Mouse (Mus musculus): Measurements from ENCODE around the gene F11. TPM values are rescaled to one million over a fixed set of nuclear protein-coding genes. Genes with fewer than 3 reads are reported as not detected.

Gene F11
- total RNA-seq (2018; cell fraction: chromatin; rRNA removed), result not detected
- not detected for total RNA-seq (2018; cell fraction: cytosol; rRNA removed)
- total RNA-seq (2018; cell fraction: nucleus; rRNA removed), result under 1 TPM in 1 of 26 experiments, not detected in 25; 0.48 TPM
- not detected in 3 replicates for polyA plus RNA-seq (2018)

DNA sequence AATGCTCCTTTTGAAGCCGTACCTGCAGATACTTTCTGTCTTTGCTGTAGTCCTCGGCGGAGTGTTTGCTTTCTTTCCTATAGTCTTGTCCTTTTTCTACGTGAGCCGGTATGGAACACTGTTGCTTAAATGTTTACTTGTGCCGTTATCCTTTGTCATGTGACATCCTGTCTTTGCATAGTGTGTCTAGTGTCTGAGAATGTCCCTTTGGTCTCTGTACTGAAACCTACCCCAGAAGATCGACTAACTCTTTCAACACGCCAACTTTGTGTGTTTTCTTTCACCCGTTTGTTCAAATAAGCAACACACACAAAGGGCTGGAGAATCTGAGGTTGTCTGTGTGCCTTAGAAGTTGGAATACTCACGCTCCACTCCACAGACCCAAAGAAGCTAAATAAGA lies at the start of gene F11:
TSS of gene F11 (minus strand) at position 112 of the 400 bp plus-strand sequence.
- WGBS (ENCODE audit: missing documents), result 71% methylated on average over 10 of the region's 10 CpGs
- Histone ChIP-seq H3K4me3 (ENCODE audit: inconsistent target) (no peak within 1 kb of the TSS), H3K79me2 (ENCODE audit: inconsistent target) (no peaks in the 10 kb centered on the region), H3K36me3 (ENCODE audit: inconsistent target) (no peaks in the 10 kb centered on the region), H3K27ac (no peak within 1 kb of the TSS)

DNA sequence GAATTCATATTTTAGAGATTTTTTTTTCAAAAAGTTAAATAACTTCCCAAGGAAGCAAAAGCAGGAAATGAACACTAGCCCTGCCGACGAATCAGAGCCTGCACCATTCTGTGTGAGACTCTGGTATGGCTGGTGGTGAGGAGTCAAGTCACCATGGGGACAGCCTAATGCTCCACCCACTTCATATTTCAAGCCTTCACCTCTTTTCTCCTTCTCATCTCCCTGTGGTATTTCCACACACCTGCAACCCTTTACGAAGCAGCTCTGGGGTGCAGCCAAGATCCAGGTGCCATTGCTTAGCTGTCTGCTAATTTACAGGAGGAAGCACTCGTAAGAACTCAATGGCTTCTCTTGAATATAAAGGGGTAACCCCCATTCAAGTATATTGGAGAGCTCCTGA lies 49.1 kb upstream of the F11 start:
- Histone ChIP-seq H3K27ac (no peak overlapping the region), H3K4me3 (ENCODE audit: inconsistent target) (no peak overlapping the region), H3K36me3 (ENCODE audit: inconsistent target) (peaks cover 86% of the 10 kb centered on the region), H3K79me2 (ENCODE audit: inconsistent target) (no peaks in the 10 kb centered on the region)
- 96% methylated on average over 2 of the region's 4 CpGs for WGBS (ENCODE audit: missing documents)

DNA sequence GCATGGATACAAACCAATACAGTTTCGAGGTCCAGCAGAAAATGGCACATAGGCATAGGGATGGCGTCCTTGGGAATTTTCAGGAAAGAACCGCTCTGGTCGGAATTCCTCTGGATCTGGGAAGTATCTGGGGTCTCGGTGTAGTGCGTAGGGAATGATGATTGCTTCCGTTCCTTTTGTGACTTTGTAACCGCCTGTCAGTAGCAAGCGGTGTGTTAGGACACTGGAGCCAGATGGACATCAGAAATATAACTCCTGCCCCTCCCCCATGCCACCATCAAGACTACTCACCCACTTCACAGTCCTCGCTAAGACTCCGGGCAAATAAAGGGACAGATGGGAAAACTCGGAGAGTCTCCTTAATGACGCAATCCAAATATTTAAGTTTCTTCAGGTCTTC lies 46.5 kb upstream of the F11 start, which contains the start of gene Gm45753:
TSS of gene Gm45753 (minus strand) at position 101 of the 400 bp plus-strand sequence.
- WGBS (ENCODE audit: missing documents), result 95% methylated on average over 13 of the region's 13 CpGs
- H3K36me3 ChIP-seq (ENCODE audit: inconsistent target), result peaks cover 84% of the 10 kb centered on the region
- no peak within 1 kb of the TSS for H3K27ac ChIP-seq
- H3K4me3 ChIP-seq (ENCODE audit: inconsistent target), result no peak within 1 kb of the TSS
- no peaks in the 10 kb centered on the region for H3K79me2 ChIP-seq (ENCODE audit: inconsistent target)

DNA sequence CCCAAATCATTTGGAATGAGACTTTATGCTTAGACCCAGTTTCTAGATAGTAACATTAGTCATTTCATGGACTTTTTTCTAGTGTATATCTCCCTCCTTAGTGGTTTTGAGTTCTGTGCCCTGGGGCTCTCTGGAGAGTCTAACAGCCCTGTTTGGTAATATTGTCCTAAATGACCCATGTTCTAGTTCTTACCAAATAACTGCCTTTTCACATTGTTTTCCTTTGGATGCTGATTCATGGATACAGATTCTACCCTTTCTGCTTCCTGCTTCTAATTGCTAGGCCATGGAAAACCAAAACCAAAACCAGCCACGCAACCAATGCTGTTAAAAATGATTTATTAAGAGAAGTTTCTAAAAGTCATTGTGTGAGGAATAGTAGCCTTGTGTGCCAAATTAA lies 43.6 kb upstream of the F11 start:
- no peak overlapping the region for H3K27ac ChIP-seq
- no peaks in the 10 kb centered on the region for H3K79me2 ChIP-seq (ENCODE audit: inconsistent target)
- H3K36me3 ChIP-seq (ENCODE audit: inconsistent target), result peaks cover 56% of the 10 kb centered on the region
- H3K4me3 ChIP-seq (ENCODE audit: inconsistent target), result no peak overlapping the region
- 100% methylated on average over 1 of the region's 1 CpGs for WGBS (ENCODE audit: missing documents)

DNA sequence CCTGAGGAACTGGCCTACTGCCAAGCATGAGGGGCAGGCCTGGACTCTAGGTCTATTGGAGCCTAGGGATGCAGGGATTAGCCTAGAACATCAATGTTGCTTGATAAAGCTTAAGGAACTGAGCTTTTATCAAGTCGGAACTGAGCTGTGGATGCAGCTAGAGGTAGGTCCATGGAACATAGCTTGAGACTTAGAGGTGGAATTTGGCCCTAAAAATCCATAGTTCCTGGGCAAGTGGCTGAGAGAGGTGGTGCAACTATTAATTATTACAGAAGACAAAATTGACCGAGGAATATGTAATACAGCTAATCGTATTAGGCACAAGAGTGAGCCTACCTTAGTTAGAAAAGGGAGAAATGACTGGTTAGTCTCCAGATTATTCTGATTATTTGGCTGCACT lies 42.5 kb upstream of the F11 start:
- Histone ChIP-seq H3K27ac (no peak overlapping the region), H3K79me2 (ENCODE audit: inconsistent target) (no peaks in the 10 kb centered on the region), H3K36me3 (ENCODE audit: inconsistent target) (peaks cover 45% of the 10 kb centered on the region), H3K4me3 (ENCODE audit: inconsistent target) (no peak overlapping the region)
- WGBS (ENCODE audit: missing documents), result 94% methylated on average over 3 of the region's 3 CpGs

DNA sequence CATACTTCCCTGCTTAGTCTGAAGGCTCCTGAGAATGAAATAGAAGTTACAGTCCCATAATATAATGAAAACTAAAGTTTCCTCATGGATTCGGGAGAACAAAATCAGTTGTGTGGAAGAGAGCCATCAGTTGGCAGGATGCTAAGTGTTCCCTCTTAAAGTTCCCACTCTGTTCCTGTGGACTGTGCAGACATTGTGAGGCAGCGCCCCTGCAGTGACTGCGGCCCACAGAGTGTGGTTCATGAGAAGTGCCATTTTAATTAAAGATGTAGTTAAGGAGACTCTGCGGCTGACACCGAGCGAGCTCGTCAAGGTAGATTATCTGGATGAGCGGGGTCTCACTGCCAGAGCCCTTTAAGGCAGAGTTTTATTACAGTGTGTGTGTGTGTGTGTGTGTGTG lies 40.6 kb upstream of the F11 start:
- H3K36me3 ChIP-seq (ENCODE audit: inconsistent target), result peaks cover 30% of the 10 kb centered on the region
- no peaks in the 10 kb centered on the region for H3K79me2 ChIP-seq (ENCODE audit: inconsistent target)
- no peak overlapping the region for H3K27ac ChIP-seq
- 99% methylated on average over 8 of the region's 8 CpGs for WGBS (ENCODE audit: missing documents)
- no peak overlapping the region for H3K4me3 ChIP-seq (ENCODE audit: inconsistent target)

DNA sequence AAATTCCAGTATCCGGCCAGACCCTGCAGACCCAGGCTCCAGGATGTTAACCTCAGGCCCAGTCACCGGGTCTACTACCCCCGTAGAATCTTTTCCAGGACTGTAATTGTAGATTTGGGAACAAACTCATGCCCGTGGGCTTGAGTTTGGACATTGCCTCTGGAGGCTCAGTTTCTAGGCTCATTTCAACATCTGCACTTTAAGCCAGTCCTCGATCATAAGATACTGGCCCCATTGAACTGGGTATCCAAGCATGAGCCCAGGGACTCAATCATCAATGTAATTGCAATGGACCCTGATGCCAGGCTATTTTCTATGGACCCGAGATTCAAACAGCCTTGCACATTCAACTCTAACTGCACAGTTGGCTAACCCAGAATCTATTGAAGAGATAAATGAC lies 33.4 kb upstream of the F11 start:
- Histone ChIP-seq H3K4me3 (ENCODE audit: inconsistent target) (no peak overlapping the region), H3K79me2 (ENCODE audit: inconsistent target) (no peaks in the 10 kb centered on the region), H3K27ac (no peak overlapping the region), H3K36me3 (ENCODE audit: inconsistent target) (no peaks in the 10 kb centered on the region)
- 96% methylated on average over 6 of the region's 6 CpGs for WGBS (ENCODE audit: missing documents)

DNA sequence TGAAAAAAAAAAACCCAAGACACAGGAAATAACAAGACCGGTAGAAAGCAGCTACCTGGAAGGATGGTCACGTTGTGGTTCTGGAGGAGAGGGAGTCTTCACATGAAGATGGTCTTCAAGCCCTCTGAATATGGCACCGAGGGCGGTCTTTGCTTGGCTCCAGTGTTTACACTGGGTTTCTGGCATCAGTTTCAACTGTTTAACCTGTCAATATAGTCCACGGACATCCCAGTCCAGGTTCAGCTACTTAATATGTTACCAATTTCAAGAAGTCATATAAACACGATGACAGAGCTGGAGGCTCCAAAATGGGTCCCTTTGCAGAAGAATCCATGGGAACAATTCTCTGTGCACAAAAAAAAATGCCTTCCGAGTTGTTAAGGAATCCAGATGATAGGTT lies 32.9 kb upstream of the F11 start, which contains the start of gene Klkb1:
TSS of gene Klkb1 (minus strand) at position 173 of the 400 bp plus-strand sequence.
- Histone ChIP-seq H3K27ac (no peak within 1 kb of the TSS), H3K4me3 (ENCODE audit: inconsistent target) (no peak within 1 kb of the TSS), H3K36me3 (ENCODE audit: inconsistent target) (no peaks in the 10 kb centered on the region), H3K79me2 (ENCODE audit: inconsistent target) (no peaks in the 10 kb centered on the region)
- 90% methylated on average over 7 of the region's 7 CpGs for WGBS (ENCODE audit: missing documents)

DNA sequence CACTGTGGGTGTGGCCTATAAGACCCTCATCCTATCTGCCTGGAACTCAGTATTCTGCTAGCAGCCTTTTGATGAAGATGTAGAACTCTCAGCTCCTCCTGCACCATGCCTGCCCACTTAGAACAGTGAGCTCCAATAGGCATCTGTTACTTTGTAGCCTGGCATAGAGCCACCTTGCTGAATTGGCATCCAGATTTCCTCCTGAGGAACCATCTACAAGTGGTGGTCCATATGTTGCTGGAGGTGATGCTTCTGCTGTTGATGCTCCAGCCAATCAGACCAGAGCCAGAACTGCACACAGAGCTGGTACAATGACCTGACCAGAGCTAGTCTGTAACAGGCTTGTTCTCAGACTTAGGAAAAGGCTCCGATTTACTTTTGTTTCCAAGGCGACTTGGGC lies 30.0 kb upstream of the F11 start:
- no peak overlapping the region for H3K4me3 ChIP-seq (ENCODE audit: inconsistent target)
- H3K27ac ChIP-seq, result no peak overlapping the region
- WGBS (ENCODE audit: missing documents), result 94% methylated on average over 2 of the region's 2 CpGs
- no peaks in the 10 kb centered on the region for H3K36me3 ChIP-seq (ENCODE audit: inconsistent target)
- H3K79me2 ChIP-seq (ENCODE audit: inconsistent target), result no peaks in the 10 kb centered on the region

DNA sequence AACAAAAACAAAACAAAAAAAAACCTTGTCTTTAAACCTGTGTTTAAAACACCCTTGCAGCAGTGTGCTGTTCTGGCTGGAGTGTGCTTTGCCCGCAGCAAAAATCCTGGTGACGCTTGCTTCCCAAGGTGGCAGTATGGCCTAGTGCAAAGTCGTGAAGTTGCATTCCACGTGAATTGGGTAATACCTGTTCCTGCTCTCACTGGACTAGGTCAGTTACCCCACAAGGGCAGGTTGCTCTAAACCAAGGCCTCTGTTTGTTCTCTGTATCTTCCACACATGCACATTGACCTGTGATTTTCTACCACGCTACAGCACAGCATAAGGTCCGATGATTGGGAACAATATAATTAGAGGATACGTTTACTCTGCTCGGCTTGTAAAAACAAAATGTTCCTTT lies 19.8 kb upstream of the F11 start:
- no peaks in the 10 kb centered on the region for H3K36me3 ChIP-seq (ENCODE audit: inconsistent target)
- H3K4me3 ChIP-seq (ENCODE audit: inconsistent target), result no peak overlapping the region
- no peaks in the 10 kb centered on the region for H3K79me2 ChIP-seq (ENCODE audit: inconsistent target)
- no peak overlapping the region for H3K27ac ChIP-seq
- WGBS (ENCODE audit: missing documents), result 88% methylated on average over 8 of the region's 8 CpGs

DNA sequence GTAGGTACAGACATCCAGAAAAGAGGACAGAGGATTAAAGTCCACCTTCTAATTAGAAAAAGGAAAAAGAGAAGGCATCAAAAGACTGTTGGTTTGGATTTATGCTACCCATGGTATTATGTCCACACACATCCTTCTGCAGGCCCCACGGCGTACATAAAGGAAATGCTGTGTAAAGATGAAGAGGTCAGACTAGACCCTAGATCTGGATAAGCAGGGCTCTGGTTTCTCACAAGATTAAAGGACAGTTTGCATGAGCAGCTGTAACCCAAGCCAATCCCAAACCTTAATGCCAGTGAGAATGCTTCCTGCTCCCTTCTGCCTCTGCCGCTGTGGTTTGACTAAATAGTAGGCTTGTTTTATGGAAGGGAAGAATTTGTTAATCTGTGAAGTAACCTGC lies 15.6 kb upstream of the F11 start:
- no peaks in the 10 kb centered on the region for H3K79me2 ChIP-seq (ENCODE audit: inconsistent target)
- WGBS (ENCODE audit: missing documents), result 76% methylated on average over 3 of the region's 3 CpGs
- H3K4me3 ChIP-seq (ENCODE audit: inconsistent target), result no peak overlapping the region
- H3K27ac ChIP-seq, result no peak overlapping the region
- H3K36me3 ChIP-seq (ENCODE audit: inconsistent target), result no peaks in the 10 kb centered on the region

DNA sequence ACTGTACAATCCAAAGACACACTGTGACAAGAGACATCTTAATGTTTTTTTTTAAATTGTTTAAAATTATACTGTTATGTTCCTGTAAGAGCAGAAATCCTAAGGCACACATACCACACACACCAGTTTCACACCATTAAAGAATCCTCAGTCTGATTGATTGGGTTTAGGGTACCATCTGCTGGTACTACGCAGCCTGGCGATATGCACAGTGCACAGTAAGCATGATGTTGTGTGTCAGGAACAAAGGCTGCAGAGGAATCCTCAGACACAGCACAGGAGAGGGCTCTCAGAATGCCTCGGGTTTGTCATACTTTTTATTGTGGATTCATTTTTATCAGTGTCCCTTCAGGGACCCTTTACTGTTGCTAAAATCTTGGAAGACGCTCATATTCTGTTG lies 12.5 kb upstream of the F11 start:
- Histone ChIP-seq H3K36me3 (ENCODE audit: inconsistent target) (no peaks in the 10 kb centered on the region), H3K27ac (no peak overlapping the region), H3K79me2 (ENCODE audit: inconsistent target) (no peaks in the 10 kb centered on the region), H3K4me3 (ENCODE audit: inconsistent target) (no peak overlapping the region)
- 98% methylated on average over 4 of the region's 4 CpGs for WGBS (ENCODE audit: missing documents)

DNA sequence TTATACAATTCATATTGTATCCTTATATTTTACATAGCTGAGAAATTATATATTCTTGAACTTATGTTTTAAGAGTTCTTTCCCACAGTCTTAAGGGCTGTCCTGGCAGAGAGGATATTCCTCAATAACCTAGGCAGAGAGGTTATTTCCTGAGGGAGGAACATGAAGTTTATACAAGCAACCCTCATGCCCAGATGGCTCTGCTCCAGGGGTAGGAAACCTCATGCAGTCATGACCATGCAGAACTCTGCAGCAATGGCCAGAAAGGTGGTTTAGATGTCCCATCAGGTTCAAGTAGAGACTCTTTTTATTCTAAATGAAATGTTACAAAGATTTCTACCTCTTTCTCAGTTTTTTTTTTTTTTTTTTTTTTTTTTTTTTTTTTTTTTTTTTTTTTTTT lies 7.2 kb upstream of the F11 start:
- Histone ChIP-seq H3K27ac (no peak overlapping the region), H3K36me3 (ENCODE audit: inconsistent target) (no peaks in the 10 kb centered on the region)

DNA sequence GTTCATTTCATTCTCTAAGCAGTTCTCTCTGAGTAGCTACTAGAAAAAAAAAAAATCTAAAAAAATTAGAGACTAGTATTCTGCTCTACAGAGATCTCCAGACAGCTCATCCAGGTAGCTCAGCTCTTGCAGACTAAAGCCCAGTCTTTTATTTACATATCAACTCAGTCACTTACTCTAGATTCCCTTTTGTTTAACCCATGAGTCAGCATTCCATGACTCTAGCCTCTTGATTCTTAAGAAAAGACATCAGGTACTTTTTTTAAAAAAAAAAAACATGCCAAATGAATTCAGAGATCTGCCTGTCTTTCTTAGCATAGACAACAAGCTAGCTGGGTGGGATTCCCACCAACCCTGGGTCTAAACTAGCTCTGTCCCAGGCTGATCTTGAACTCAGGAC lies 6.7 kb upstream of the F11 start:
- Histone ChIP-seq H3K79me2 (ENCODE audit: inconsistent target) (no peaks in the 10 kb centered on the region), H3K27ac (no peak overlapping the region), H3K36me3 (ENCODE audit: inconsistent target) (no peaks in the 10 kb centered on the region), H3K4me3 (ENCODE audit: inconsistent target) (no peak overlapping the region)

More for the DNA sequence above, 7.2 kb upstream of the F11 start:
- no peaks in the 10 kb centered on the region for H3K79me2 ChIP-seq (ENCODE audit: inconsistent target)
- no peak overlapping the region for H3K4me3 ChIP-seq (ENCODE audit: inconsistent target)

DNA sequence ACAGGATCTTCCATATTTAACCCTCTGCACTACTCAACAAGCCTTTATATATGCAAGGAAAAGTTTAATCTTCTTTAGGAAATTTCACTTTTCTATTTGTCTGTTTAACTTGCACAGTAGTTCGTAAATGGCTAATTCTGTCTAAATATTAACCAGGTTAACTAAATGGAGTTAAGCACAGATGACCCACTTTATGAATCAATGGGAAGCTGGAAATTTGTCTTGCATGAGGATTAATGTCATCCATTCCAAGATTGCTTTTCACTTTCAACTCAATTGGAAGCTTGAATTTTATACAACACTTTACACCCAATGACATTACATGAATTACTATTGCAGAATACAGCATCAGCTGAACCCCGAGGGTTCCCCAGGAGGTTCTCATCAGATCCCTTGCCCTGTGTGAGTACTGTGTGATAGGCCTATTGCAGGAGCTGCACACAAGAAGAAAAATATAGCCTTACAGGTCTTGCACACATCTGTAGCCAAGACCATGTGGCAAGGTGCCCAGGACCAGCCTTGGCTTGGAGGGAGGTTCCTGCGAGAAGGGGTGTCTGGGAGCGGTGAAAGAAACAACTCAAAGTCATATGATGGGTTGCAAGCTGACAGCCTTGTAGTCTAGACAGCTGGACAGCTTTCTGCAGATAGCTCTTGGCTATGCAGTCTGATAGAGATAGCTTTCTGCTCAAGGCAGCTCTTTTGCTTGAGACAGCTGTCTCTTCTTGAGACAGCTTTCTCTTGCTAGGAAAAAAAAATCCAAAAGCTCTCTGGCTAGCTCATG lies 6.0 kb upstream of the F11 start:
- 92% methylated on average over 4 of the region's 4 CpGs for WGBS (ENCODE audit: missing documents)
- H3K79me2 ChIP-seq (ENCODE audit: inconsistent target), result no peaks in the 10 kb centered on the region
- no peak overlapping the region for H3K27ac ChIP-seq
- no peak overlapping the region for H3K4me3 ChIP-seq (ENCODE audit: inconsistent target)
- H3K36me3 ChIP-seq (ENCODE audit: inconsistent target), result no peaks in the 10 kb centered on the region

DNA sequence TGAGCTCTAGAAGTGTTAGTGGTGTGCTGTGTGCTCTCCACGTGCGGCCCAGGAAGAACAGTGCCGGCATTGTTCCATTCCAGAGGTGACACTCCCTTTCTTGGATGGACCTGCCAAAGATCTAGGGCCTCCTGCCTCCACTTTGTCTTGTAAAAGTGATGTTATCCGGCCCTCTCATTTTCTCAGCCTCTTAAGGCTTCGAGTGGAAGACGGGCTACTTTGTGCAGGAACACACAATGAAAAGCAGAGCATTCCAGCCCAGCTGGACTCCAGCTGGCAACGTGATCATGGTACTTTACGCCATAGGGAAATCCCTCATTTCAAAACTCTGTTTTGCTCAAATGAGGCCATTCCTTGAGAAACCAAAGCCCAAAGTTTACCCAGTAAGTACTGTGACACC lies 5.2 kb upstream of the F11 start:
- Histone ChIP-seq H3K79me2 (ENCODE audit: inconsistent target) (no peaks in the 10 kb centered on the region), H3K36me3 (ENCODE audit: inconsistent target) (no peaks in the 10 kb centered on the region), H3K4me3 (ENCODE audit: inconsistent target) (no peak overlapping the region), H3K27ac (no peak overlapping the region)
- WGBS (ENCODE audit: missing documents), result 92% methylated on average over 8 of the region's 8 CpGs
